Mouse (Mus musculus): ENCODE results near the gene Fmo3. TPM values are rescaled to one million over a fixed set of nuclear protein-coding genes. Genes with fewer than 3 reads are reported as not detected.

The Fmo3 gene
- polyA plus RNA-seq, 1 experiment from 2014 or later = not detected

DNA sequence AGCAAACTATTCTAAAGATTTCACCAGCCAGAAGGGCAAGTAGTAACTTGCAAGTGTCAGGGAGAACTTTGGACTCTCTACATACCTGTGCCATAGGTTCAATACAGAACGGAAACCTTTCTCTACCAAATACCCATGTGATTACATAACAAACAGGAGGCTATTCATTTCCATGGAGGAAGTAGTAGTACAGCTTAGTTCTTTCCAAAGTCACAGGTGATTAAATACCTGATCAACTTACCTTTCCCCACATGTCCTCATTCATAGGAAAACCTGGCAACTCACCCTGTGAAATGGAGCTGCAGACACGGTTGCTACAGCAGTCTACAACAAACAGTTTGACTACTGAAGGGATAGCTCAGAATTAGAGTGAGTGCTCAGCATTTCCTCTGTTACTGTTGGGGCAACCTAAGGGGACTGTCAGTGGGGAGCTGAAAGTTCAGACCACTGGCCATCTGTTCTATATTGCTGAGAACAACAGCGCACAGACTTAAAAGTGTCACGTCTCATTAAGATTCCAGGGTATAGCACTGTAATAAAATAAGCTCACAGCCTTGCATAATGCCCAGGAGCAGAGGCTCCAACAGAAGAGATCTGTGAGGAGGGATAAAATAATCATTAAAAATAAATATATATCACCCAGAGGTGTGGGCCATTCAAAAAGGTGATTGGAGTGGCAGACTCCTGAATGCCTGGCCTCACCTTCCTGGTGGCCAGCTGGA, 37.3 kb downstream of the Fmo3 start:
- Histone ChIP-seq H3K27ac (replicated peaks) (no peak overlapping the region), H3K9ac (replicated peaks) (no peak overlapping the region), H3K4me2 (replicated peaks) (no peak overlapping the region), H3K4me1 (no peaks in the 10 kb centered on the region), H3K9me3 (no peaks in the 10 kb centered on the region), H3K36me3 (no peaks in the 10 kb centered on the region), H3K4me3 (no peak overlapping the region), H3K27me3 (no peaks in the 10 kb centered on the region)
- peak; percentile 47 for ATAC-seq (ENCODE audit: low FRiP score, low read depth)
- WGBS = 75% methylated on average over 4 of the region's 4 CpGs

DNA sequence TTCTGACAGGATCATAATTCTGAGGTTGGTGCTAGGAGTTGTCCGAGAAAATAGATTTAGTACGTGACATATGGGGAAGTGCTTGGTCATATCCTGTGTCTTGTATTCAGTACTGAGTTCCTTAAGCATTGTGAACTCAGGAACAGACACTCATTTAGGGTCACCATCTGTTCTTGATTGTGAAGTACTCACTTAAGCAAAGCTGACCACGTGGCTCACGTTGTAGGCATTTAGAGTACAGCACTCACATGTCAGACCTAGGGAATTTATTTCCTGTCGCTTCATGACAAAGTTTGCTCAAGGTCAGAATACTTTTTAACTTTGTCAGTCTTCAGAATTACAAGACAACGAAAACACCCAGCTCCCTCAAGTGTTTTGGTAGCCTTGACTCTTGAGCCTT, 40.6 kb downstream of the Fmo3 start:
- ATAC-seq (ENCODE audit: low FRiP score, low read depth) = no peak
- H3K9me3 ChIP-seq = no peaks in the 10 kb centered on the region
- no peak overlapping the region for H3K4me2 ChIP-seq (replicated peaks)
- no peak overlapping the region for H3K27ac ChIP-seq (replicated peaks)
- H3K9ac ChIP-seq (replicated peaks) = no peak overlapping the region
- H3K27me3 ChIP-seq = no peaks in the 10 kb centered on the region
- H3K36me3 ChIP-seq = no peaks in the 10 kb centered on the region
- no peak overlapping the region for H3K4me3 ChIP-seq
- 77% methylated on average over 6 of the region's 6 CpGs for WGBS
- no peaks in the 10 kb centered on the region for H3K4me1 ChIP-seq

DNA sequence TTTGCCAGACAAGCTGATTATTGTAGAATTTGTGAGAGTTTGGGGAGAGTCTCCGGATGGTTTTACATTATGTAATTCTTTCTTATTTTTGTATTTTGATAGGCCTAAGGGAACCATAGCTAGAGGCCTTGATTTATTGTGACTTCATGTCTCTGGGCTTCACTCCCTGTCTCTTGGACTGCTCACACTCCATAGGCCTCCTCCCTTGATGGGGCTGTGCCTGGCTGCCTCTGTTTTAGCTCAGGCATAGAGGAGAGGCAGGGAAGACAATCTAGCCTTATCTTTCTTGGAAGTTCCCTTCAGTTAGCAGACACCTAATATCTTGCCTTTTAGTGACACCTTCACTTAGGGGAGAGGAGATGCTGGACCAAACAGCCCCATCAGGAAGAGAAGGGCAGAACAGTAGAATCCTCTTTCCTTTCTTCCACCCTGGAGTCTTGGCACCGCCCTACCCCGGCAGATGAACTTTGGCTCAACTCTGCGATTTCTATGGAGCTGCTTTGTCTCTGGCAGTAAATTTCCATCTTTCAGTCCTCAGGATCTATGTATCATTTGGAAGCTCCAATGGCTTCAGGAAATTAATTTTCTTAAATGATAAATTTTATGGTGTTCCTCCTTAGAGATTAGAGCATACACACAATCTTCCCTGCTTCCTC, 45.5 kb downstream of the Fmo3 start:
- no peak overlapping the region for H3K9ac ChIP-seq (replicated peaks)
- WGBS = 96% methylated on average over 4 of the region's 4 CpGs
- H3K36me3 ChIP-seq = no peaks in the 10 kb centered on the region
- no peak overlapping the region for H3K4me2 ChIP-seq (replicated peaks)
- no peak for ATAC-seq (ENCODE audit: low FRiP score, low read depth)
- no peak overlapping the region for H3K4me3 ChIP-seq
- H3K27ac ChIP-seq (replicated peaks) = no peak overlapping the region
- no peaks in the 10 kb centered on the region for H3K4me1 ChIP-seq
- no peaks in the 10 kb centered on the region for H3K27me3 ChIP-seq
- no peaks in the 10 kb centered on the region for H3K9me3 ChIP-seq

DNA sequence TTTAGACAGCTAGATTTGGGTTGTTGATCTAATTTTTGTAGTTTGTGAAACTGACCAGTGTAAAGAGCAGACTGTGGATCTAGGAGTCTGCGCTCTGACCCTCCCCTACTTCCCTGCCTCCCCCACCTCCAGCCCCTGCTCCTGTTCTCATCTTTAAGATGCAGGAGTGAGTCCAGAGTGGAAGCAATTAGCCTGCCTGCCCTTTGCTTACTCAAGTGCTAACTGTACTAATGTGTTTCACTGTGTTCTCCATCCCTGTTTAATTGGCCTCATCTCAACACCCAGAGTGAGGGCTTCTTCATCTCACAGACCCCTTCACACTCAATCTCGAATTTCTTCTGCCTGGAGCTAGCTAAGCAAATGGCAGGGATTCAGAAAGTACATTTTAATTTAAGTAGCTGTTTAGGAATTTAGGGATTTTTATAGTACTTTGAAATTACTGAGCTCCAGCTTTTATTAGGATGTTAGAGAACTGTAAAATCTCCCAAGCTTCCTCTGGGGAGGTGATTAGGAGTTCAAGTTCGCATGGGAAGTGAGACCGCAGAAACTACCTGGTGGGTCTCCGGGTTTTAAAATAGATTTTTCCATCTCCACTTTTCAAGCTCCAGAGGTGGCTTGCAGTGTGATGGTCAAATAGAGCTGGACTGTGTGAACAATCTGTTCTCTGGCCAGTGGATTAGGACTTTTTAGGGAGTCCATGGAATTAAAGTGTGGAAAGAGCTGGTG, 46.2 kb downstream of the Fmo3 start:
- Histone ChIP-seq H3K9me3 (no peaks in the 10 kb centered on the region), H3K36me3 (no peaks in the 10 kb centered on the region), H3K4me2 (replicated peaks) (no peak overlapping the region), H3K4me1 (no peaks in the 10 kb centered on the region), H3K9ac (replicated peaks) (no peak overlapping the region), H3K27me3 (no peaks in the 10 kb centered on the region), H3K27ac (replicated peaks) (no peak overlapping the region), H3K4me3 (no peak overlapping the region)
- no peak for ATAC-seq (ENCODE audit: low FRiP score, low read depth)
- 89% methylated on average over 5 of the region's 5 CpGs for WGBS

DNA sequence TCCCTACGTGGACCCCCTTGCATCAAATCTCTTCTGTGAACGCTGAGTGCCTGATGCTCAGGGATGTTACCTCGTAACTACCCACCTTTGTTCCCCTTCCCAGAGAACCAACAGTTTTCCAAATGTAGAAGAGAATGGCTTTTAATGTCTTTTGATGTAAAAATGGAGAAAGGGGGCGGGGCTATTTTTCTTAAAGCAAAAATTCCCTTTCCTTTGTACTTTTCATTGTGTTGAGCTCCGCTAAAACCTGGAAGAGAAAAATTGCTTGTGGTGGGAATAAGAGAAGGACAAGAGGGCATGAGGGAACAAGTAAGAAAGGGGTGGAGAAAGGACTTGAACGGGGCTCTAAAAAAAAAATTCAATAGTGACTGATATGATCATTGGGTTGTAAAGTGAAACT, 46.9 kb downstream of the Fmo3 start, which contains the start of gene Fmo6:
Fmo6 (minus strand) TSS at position 101 of the 400 bp plus-strand sequence.
- Histone ChIP-seq H3K9ac (replicated peaks) (no peak within 1 kb of the TSS), H3K4me1 (no peaks in the 10 kb centered on the region), H3K4me2 (replicated peaks) (no peak within 1 kb of the TSS), H3K9me3 (no peaks in the 10 kb centered on the region), H3K4me3 (no peak within 1 kb of the TSS), H3K36me3 (no peaks in the 10 kb centered on the region), H3K27ac (replicated peaks) (no peak within 1 kb of the TSS), H3K27me3 (no peaks in the 10 kb centered on the region)
- no peak for ATAC-seq (ENCODE audit: low FRiP score, low read depth)
- WGBS = 84% methylated on average over 6 of the region's 6 CpGs

DNA sequence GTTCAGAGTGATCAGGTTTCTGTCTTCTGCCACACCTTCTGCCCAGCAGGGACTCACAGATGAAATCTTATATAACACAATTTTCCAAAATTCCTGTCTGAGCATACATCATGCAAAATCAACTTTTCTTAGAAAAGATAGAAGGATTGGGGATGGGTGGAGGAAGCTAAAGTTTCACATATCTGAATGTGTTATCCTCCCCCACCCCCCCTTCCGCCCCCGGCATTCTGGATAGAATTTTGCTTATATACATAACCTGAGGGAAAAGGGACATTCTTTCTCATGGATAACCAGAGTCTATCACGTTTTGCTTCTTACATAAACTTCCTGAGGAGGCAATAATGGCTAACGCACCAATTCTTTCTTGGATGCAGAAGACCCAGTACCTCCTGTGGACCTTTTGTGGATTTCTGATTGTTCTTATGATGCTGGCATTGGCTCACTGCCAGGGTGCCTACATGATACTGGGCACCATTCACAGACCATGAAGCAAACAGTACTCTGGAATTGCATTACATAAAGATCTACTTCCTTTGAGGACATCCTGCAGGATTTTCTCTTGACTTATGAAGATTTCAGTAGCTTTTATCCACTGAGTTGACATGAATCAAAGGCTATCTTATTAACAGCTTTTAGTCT, 49.8 kb downstream of the Fmo3 start:
- no peak overlapping the region for H3K9ac ChIP-seq (replicated peaks)
- H3K9me3 ChIP-seq = no peaks in the 10 kb centered on the region
- H3K4me1 ChIP-seq = no peaks in the 10 kb centered on the region
- no peaks in the 10 kb centered on the region for H3K27me3 ChIP-seq
- no peaks in the 10 kb centered on the region for H3K36me3 ChIP-seq
- 76% methylated on average over 4 of the region's 4 CpGs for WGBS
- H3K4me3 ChIP-seq = no peak overlapping the region
- ATAC-seq (ENCODE audit: low FRiP score, low read depth) = no peak
- no peak overlapping the region for H3K27ac ChIP-seq (replicated peaks)
- H3K4me2 ChIP-seq (replicated peaks) = no peak overlapping the region

DNA sequence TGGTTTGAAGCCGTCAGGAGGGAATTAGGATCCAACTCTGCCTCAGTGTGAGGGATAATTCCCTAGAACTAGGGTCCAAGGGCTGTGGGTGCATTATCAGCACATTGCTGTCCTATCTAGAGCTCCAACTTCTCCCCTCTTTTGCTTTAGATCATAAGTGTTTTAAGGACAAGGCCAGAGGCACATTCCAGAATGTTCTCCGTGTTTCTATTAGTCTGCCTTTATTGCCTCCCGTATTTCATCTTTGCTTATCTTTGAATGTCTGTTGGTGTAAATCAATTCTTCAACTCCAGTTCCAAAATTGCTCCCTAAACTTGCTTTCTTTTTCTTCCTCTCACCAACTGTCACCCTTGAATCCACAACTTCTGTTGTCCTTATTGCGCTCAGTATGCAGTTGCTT, 51.9 kb downstream of the Fmo3 start:
- H3K27me3 ChIP-seq = no peaks in the 10 kb centered on the region
- no peaks in the 10 kb centered on the region for H3K4me1 ChIP-seq
- H3K36me3 ChIP-seq = no peaks in the 10 kb centered on the region
- no peak overlapping the region for H3K4me2 ChIP-seq (replicated peaks)
- H3K9ac ChIP-seq (replicated peaks) = no peak overlapping the region
- no peak for ATAC-seq (ENCODE audit: low FRiP score, low read depth)
- H3K27ac ChIP-seq (replicated peaks) = no peak overlapping the region
- no peaks in the 10 kb centered on the region for H3K9me3 ChIP-seq
- 84% methylated on average over 4 of the region's 4 CpGs for WGBS
- no peak overlapping the region for H3K4me3 ChIP-seq

DNA sequence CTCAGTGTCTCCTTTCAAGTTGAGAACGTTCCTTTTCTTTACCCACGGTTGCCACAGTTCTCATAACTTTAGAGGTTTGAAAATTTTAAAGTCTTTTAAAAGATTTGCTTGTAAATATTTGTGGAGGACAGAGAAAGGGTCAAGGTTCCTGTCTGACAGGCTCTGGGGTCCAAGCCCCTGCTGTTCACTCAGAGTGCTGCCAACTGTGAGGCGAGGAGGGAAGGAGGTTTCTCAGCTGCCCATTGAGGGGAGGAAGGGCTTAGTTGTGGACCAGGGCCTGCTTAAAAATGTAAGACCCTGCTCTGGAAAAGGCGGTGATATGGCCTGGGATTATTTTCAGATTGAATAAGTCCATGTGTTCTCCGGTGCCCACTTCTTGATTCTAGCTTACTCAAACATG, 52.4 kb downstream of the Fmo3 start:
- H3K9me3 ChIP-seq = no peaks in the 10 kb centered on the region
- H3K27me3 ChIP-seq = no peaks in the 10 kb centered on the region
- WGBS = 81% methylated on average over 5 of the region's 5 CpGs

DNA sequence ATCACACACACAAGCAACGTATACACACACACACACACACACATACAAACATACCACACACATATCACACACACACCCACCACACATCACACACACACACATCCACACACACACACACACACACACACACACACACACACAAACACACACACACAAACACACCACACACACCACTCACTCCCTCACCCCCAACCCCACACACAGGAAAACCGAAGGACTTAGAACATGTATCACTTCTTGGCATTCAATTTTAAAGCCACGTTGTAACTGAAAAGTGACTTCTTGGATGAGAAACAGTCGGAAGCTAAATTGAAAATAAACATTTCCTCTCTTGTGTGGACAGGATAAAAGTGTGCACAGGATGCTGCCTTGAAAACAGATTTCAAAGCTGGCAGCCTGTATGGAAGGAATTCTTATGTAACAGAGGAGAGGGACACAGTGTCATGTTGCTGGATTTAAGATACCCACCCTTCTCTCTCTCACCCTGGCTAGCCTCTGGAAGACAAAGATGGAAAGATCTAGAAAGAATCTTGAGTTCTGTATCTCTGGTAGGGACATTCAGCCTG, 52.9 kb downstream of the Fmo3 start:
- no peaks in the 10 kb centered on the region for H3K36me3 ChIP-seq
- no peaks in the 10 kb centered on the region for H3K27me3 ChIP-seq
- H3K4me2 ChIP-seq (replicated peaks) = no peak overlapping the region
- no peaks in the 10 kb centered on the region for H3K4me1 ChIP-seq
- no peak for ATAC-seq (ENCODE audit: low FRiP score, low read depth)
- H3K9me3 ChIP-seq = no peaks in the 10 kb centered on the region
- WGBS = 82% methylated on average over 4 of the region's 4 CpGs
- H3K27ac ChIP-seq (replicated peaks) = no peak overlapping the region
- no peak overlapping the region for H3K4me3 ChIP-seq
- no peak overlapping the region for H3K9ac ChIP-seq (replicated peaks)

More for the DNA sequence above, 52.4 kb downstream of the Fmo3 start:
- Histone ChIP-seq H3K4me1 (no peaks in the 10 kb centered on the region), H3K4me3 (no peak overlapping the region), H3K9ac (replicated peaks) (no peak overlapping the region), H3K4me2 (replicated peaks) (no peak overlapping the region), H3K36me3 (no peaks in the 10 kb centered on the region), H3K27ac (replicated peaks) (no peak overlapping the region)
- ATAC-seq (ENCODE audit: low FRiP score, low read depth) = no peak

DNA sequence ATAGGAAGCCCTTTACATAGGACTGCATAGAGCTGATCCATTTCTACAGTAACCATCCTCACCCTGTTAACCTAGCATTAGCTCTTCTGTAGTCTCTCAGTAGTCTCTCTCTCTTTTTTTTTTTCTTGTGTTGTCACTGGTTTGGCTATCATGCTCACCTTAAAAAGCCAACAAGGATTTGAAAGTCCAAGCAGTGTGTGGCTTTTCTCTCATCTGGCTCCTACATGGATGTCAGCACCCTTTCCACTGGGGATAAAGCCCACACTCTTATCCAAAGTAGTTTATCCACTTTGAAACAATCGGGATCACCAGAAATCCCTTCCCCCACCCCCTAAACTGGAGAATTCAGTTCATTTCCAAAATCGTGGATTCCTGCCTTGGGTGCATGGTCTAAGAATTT, 53.7 kb downstream of the Fmo3 start:
- Histone ChIP-seq H3K27ac (replicated peaks) (no peak overlapping the region), H3K9me3 (no peaks in the 10 kb centered on the region), H3K36me3 (no peaks in the 10 kb centered on the region), H3K4me3 (no peak overlapping the region), H3K4me2 (replicated peaks) (no peak overlapping the region), H3K27me3 (no peaks in the 10 kb centered on the region), H3K4me1 (no peaks in the 10 kb centered on the region), H3K9ac (replicated peaks) (no peak overlapping the region)
- WGBS = 67% methylated on average over 2 of the region's 2 CpGs
- no peak for ATAC-seq (ENCODE audit: low FRiP score, low read depth)

DNA sequence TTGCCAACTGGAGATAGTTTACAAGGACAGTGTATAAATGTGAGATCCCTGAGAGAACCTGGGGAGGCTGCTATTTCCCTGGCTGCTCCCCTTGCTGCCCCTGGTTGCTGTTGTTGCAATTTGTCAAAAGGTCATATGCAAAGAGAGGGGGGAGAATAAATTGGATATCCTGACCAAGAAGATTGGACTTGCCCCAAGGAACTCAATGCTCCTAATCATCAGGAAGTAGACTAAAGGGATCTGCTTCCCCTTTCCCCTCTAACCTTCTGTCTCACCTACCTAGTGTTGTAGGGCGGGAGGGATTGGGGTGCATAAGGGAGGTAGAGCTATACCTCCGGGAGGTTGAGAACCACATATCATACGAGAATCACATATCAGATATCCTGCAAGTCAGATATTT, 55.2 kb downstream of the Fmo3 start:
- H3K4me3 ChIP-seq = no peak overlapping the region
- no peaks in the 10 kb centered on the region for H3K9me3 ChIP-seq
- no peaks in the 10 kb centered on the region for H3K36me3 ChIP-seq
- no peak for ATAC-seq (ENCODE audit: low FRiP score, low read depth)
- no peak overlapping the region for H3K4me2 ChIP-seq (replicated peaks)
- no peaks in the 10 kb centered on the region for H3K27me3 ChIP-seq
- H3K27ac ChIP-seq (replicated peaks) = no peak overlapping the region
- no peak overlapping the region for H3K9ac ChIP-seq (replicated peaks)
- no peaks in the 10 kb centered on the region for H3K4me1 ChIP-seq
- WGBS = 91% methylated on average over 3 of the region's 3 CpGs

DNA sequence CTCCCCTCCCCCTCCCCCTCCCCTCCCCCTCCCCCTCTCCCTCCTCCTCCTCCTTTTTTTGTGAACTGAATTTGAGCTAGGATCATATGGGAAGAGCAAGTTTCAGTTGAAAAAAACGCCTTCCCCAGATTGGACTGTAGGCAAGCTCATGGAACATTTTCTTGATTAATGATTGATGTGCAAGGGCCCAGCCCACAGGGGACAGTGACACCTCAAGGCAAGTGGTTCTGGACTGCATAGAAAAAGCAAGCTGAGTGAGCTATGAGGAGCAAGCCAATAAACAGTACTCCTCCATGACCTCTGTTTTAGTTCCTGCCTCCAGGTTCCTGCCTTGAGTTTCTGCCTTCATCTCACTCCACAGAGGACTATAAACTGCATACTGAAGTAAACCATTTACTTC, 59.2 kb downstream of the Fmo3 start:
- Histone ChIP-seq H3K4me3 (no peak overlapping the region), H3K4me1 (no peaks in the 10 kb centered on the region), H3K4me2 (replicated peaks) (no peak overlapping the region), H3K36me3 (no peaks in the 10 kb centered on the region), H3K27ac (replicated peaks) (no peak overlapping the region), H3K27me3 (no peaks in the 10 kb centered on the region), H3K9ac (replicated peaks) (no peak overlapping the region), H3K9me3 (no peaks in the 10 kb centered on the region)
- WGBS = 73% methylated on average over 1 of the region's 1 CpGs
- no peak for ATAC-seq (ENCODE audit: low FRiP score, low read depth)
